Mouse (Mus musculus) Patski (cell line): ENCODE measurements at regions not wholly inside any gene's neighbourhood (a gene's known extent, or its start where the extent isn't known, plus 50 kb on each side); places are given as distances from the start of the nearest gene placed in this dataset.

Experiments used
- ATAC-seq: fragments of 100-300 bp; one replicate; pipeline ENCODE4 v1.8.0; 2021
- CTCF ChIA-PET: fragments of 350-600 bp; sonication (Branson Sonifier 250); formaldehyde crosslinking; loops from one replicate; lab custom pipeline; 2022; ENCODE audit warnings: inconsistent platforms; lab: Charles Lee
- POLR2A ChIA-PET: fragments of 350-600 bp; sonication (Branson Sonifier 250); formaldehyde crosslinking; loops from one replicate; lab custom pipeline; 2022; ENCODE audit warnings: antibody characterized with exemption, inconsistent platforms; lab: Charles Lee
- DNase-seq: peaks from one replicate; pipeline ENCODE4 v3.0.0-alpha.2; 2011; ENCODE audit warnings: low read depth, low spot score
- H3K27me3 ChIP-seq: fragments of 371-371 bp; one replicate; pipeline ENCODE4 v1.5.1; 2021
- CTCF ChIP-seq: fragments of 100-300 bp; IDR thresholded peaks from one replicate; pipeline ENCODE4 v1.5.1; 2021
- in situ Hi-C: fragments of 300-500 bp; cut with MboI; formaldehyde crosslinking; loops from 3 replicates; pipeline ENCODE4 v1.11.1; 2018; ENCODE audit warnings: low pct_unique_long_range_greater_than_20kb, mixed read lengths

DNA sequence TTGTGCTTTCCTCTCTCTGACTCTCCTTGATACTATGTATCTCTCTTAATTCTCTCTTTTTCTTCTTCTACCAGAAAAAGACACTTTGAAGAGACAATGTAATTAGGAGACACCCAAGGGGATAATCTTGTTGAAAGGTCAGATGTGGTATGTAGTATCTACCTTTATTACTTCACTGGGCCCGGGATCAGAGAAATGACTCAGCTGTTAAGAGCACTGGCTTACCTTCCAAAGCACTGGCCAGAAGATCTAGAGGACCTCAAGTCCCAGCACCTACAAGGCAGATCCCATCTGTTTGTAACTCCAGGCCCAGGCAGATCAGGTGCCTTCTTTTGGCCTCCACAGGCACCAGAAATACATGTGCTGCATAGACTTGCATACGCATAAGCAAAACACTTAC, 127.8 kb upstream of the Cdkn2b start:
- in situ Hi-C loops = loop anchor here (5.0 to 25.0 kb wide), 2 partner anchors 69 to 126 kb away; partner anchors contain the start of gene Cdkn2b
- POLR2A ChIA-PET = no interaction called here
- H3K27me3 ChIP-seq = no peaks in the 10 kb centered on the region

DNA sequence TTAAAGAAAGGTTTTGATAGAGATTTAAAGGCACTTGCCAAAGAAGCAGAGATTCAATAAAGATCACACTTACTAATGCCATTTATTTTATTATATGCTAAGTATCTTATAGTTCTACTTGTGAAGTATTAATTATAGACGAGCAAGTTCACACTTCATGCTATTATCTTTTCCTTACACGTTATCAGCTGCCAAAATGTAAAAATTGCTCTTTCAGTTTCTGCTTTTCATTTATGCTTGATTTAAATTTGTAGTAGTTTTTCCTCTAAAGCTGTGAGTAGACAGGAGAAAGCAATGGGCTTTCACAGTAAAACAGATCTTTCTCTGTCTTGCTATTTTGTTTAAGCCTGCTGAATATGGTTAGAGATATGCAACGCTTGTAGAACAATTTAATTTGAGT, 125.9 kb upstream of the Cdkn2b start:
- no peak for ATAC-seq
- no peak for DNase-seq
- in situ Hi-C loops = loop anchor here (5.0 to 25.0 kb wide), 2 partner anchors 71 to 124 kb away; partner anchors contain the start of gene Cdkn2b
- no peak for TF ChIP-seq CTCF
- ChIA-PET CTCF (interaction anchor here (1.4 kb wide), 1 partner anchor 10 kb away, joined by 4 read pairs; no protein-coding TSS in a partner anchor), POLR2A (no interaction called here)
- no peaks in the 10 kb centered on the region for H3K27me3 ChIP-seq

More for the DNA sequence above, 127.8 kb upstream of the Cdkn2b start:
- DNase-seq (no peak), ATAC-seq (no peak)
- CTCF ChIA-PET = interaction anchor here (2.8 kb wide), 1 partner anchor 10 kb away, joined by 9 read pairs; no protein-coding TSS in a partner anchor
- no peak for TF ChIP-seq CTCF

DNA sequence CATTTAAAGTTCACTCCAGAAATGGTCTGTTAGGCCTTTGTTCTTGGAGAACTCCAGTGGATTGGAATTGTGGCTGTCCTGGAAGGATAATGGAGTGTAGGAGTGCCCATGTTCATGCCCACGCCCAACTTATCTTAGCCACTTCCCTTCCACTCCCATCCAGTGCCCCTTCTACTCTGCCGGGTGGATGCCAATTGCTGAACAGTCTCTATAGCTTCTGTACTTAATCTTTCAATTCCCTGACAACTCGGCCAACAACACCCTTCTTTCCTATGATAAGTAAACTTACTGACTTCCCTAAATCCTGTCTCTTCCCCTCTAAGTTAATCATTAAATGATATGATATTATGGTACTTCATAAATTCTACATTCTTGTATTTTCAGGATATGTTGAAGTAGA, 123.3 kb upstream of the Cdkn2b start:
- DNase-seq = no peak
- ChIA-PET POLR2A (no interaction called here), CTCF (interaction anchor here (1.4 to 1.9 kb wide), 2 partner anchors 9 to 282 kb away, joined by 3 to 4 read pairs; no protein-coding TSS in a partner anchor)
- ATAC-seq = no peak
- H3K27me3 ChIP-seq = no peaks in the 10 kb centered on the region
- no peak for TF ChIP-seq CTCF
- in situ Hi-C loops = loop anchor here (25.0 kb wide), 1 partner anchor 122 kb away; the partner anchor contains the start of gene Cdkn2b

DNA sequence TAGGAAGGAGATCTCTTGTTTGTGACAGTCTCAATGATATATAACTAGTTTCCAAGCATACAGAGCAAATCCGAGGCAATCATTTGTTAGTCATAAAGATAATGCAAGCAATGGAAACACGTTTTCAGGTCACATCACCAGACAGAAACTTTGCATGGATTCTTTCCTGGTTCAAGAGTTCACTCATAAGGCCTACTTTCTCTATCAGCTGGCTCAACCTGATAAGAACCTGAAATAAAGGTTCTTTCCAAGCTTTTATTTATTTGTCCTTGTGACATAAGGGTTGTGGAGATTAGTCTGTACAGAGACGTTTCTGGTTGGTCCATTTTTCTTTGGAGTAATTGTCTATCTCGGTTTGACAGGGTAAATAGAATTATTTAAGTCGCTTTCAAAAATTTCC, 122.7 kb upstream of the Cdkn2b start:
- ChIA-PET CTCF (interaction anchor here (1.9 kb wide), 1 partner anchor 281 kb away, joined by 4 read pairs; no protein-coding TSS in a partner anchor), POLR2A (no interaction called here)
- in situ Hi-C loops = loop anchor here (25.0 kb wide), 1 partner anchor 121 kb away; the partner anchor contains the start of gene Cdkn2b
- no peaks in the 10 kb centered on the region for H3K27me3 ChIP-seq
- TF ChIP-seq CTCF = no peak
- ATAC-seq = no peak
- no peak for DNase-seq

DNA sequence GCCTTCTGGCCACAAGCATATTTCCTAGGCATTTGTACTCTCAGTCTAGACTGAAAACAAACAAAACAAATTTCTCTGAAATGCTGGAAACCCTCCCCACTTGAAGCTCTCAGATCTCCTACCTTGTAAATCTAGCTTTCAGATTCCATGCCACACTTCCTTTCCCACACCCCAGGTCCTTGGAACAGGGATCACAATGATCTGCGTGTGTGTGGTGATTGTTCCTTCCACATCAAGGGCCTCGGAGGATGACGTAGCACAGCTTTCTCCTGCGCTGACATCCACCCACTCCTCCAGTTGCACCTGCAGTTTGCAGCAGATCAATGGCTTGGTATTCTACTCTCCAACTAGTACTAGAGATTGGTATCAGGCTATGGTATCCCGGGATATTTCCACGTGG, 120.7 kb upstream of the Cdkn2b start:
- ChIA-PET CTCF (interaction anchor here (1.6 kb wide), 1 partner anchor 8 kb away, joined by 3 read pairs; no protein-coding TSS in a partner anchor), POLR2A (no interaction called here)
- in situ Hi-C loops = loop anchor here (25.0 kb wide), 1 partner anchor 119 kb away; the partner anchor contains the start of gene Cdkn2b
- no peak for TF ChIP-seq CTCF
- DNase-seq = no peak
- no peak for ATAC-seq
- H3K27me3 ChIP-seq = no peaks in the 10 kb centered on the region

DNA sequence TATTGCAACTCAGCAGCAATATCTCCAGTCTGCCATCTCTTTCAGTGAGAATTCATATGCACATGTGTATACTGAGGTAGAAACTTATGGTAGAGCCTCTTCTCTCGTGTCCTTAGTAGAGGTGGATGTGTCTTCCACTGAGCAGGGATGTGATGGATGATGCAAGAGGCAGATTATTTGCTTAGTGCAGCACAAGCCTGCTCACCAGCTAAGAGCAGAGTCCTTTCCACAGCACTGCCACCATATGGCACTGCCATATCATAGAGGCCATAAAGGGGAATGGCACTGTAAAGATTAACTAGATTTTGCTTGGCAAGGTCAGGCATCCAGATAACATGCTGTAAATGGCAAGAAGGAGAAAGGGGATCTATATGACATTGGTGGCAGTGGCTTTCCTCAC, 117.6 kb upstream of the Cdkn2b start:
- TF ChIP-seq CTCF = no peak
- in situ Hi-C loops = loop anchor here (25.0 kb wide), 1 partner anchor 116 kb away; the partner anchor contains the start of gene Cdkn2b
- H3K27me3 ChIP-seq = no peaks in the 10 kb centered on the region
- ATAC-seq = peak; percentile 20
- ChIA-PET CTCF (interaction anchor here (0.7 to 3.0 kb wide), 8 partner anchors 10 to 120 kb away, joined by 3 to 9 read pairs (median 4); no protein-coding TSS in a partner anchor), POLR2A (interaction anchor here (0.5 kb wide), 1 partner anchor 134 kb away, joined by 3 read pairs; the partner anchor contains the start of gene Cdkn2a)
- no peak for DNase-seq

DNA sequence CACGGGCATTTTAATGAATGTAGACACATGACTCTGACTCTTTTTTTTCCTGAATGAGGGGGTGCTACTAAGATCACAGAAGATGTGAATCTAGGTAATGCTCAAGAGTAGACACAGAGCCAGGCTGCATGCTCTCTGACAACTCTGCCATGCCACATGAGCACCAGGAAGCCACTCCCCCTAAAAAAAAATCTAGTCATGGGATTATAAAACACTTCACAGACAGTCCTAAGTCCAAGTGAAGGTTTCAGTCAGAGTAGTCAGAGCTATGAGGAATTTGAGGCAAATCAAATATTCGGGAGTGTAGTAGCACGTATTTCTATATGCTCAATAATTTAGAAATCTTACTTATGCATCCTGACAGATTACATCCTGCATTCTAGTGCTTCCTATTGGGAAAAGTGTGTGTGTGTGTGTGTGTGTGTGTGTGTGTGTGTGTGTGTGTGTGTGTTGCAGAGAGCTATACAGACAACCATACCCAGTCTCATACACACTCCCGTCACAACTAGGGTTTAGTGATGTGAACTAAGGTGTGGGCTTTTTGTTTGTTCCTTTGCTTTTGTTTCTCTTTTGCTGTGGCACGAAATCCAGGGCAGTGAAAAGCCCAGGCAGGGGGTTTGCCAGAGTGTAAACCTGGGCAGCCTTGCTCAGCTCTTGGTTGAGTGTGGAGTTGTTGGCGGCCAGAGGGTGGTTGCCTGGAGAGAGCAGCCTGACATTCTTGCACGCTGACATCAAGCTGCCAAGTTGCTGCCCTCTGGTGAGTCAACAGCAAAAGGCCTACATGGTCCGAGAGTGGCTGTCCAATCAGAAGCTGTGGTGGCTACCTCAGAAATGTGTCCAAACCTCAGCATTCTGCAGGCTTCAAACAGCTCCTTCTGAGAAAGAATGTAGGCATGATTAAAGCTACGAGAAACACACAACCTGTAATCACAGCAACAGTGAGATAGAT, 116.8 kb upstream of the Cdkn2b start:
- POLR2A ChIA-PET = interaction anchor here (0.5 to 0.7 kb wide), 3 partner anchors 74 to 133 kb away, joined by 3 to 5 read pairs (median 4); partner anchors contain the start of genes Cdkn2a and Cdkn2b
- CTCF ChIA-PET = interaction anchor here (0.7 to 3.0 kb wide), 8 partner anchors 11 to 119 kb away, joined by 3 to 9 read pairs (median 4); no protein-coding TSS in a partner anchor

DNA sequence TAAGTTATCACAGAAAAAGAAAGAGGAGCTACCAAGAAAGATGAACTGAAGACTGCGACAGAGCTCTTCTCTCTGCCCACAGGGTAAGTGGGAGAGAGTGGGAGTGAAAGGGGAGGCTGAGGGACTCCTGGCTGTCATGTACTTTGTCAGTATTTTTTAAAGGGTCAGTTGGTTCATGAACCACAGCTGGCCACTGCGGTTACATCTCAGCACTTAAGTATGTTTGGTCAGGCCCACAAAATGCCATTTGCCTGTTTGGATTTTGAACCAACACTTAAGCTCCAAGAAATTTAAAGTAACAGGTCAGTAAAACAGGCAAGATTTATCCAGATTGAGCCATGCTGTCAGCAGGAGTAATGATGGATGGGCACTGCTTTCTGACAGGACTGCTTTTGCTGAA, 115.1 kb upstream of the Cdkn2b start:
- ATAC-seq (peak; percentile 66), DNase-seq (peak; percentile 72)
- no peaks in the 10 kb centered on the region for H3K27me3 ChIP-seq
- ChIA-PET POLR2A (interaction anchor here (0.5 to 0.6 kb wide), 2 partner anchors 76 to 95 kb away, joined by 3 read pairs; no protein-coding TSS in a partner anchor), CTCF (interaction anchor here (0.6 kb wide), 1 partner anchor 9 kb away, joined by 3 read pairs; no protein-coding TSS in a partner anchor)
- in situ Hi-C loops = loop anchor here (25.0 kb wide), 1 partner anchor 114 kb away; the partner anchor contains the start of gene Cdkn2b
- TF ChIP-seq CTCF = no peak

More for the DNA sequence above, 116.8 kb upstream of the Cdkn2b start:
- DNase-seq = peak; percentile 91
- ATAC-seq = peak; percentile 99
- no peak for TF ChIP-seq CTCF
- in situ Hi-C loops = loop anchor here (25.0 kb wide), 1 partner anchor 115 kb away; the partner anchor contains the start of gene Cdkn2b
- no peaks in the 10 kb centered on the region for H3K27me3 ChIP-seq

DNA sequence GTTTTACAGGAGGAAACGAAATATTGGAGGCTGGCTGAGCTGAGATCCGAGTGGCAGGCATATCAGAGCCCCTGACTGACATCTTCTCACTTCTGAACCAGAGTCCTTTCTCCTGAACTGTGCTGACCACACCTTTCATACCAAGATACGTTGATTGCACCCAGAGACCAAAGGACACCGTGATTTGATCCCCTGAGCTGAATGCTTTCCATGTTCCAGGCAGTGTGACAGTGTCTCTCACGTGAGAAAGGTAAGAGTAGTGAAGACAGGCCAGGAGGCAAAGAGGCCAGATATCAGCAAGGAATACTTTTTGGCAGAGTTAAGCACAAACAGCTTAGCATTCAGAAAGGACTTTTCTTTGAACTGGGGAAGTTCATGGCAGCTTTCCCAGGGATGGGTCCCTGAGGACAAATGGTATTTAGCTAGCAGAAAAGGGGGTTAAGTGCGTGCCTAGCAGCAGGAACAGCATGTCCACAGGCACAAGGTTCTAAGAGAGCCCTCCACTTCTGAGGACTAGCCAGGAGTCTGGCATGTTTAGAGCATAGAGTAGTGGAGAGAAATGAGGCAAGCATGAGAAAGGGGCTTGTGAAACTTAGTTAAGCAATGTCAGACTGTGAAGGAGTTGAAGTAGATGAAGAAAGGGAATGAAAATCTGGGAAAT, 111.0 kb upstream of the Cdkn2b start:
- POLR2A ChIA-PET = interaction anchor here (0.9 kb wide), 1 partner anchor 33 kb away, joined by 3 read pairs; no protein-coding TSS in a partner anchor
- DNase-seq (no peak), ATAC-seq (no peak)
- CTCF ChIA-PET = interaction anchor here (0.7 to 1.4 kb wide), 2 partner anchors 28 to 36 kb away, joined by 3 read pairs; no protein-coding TSS in a partner anchor
- in situ Hi-C loops = no loop called here
- H3K27me3 ChIP-seq = no peaks in the 10 kb centered on the region
- no peak for TF ChIP-seq CTCF
